In the genomic region with DNA sequence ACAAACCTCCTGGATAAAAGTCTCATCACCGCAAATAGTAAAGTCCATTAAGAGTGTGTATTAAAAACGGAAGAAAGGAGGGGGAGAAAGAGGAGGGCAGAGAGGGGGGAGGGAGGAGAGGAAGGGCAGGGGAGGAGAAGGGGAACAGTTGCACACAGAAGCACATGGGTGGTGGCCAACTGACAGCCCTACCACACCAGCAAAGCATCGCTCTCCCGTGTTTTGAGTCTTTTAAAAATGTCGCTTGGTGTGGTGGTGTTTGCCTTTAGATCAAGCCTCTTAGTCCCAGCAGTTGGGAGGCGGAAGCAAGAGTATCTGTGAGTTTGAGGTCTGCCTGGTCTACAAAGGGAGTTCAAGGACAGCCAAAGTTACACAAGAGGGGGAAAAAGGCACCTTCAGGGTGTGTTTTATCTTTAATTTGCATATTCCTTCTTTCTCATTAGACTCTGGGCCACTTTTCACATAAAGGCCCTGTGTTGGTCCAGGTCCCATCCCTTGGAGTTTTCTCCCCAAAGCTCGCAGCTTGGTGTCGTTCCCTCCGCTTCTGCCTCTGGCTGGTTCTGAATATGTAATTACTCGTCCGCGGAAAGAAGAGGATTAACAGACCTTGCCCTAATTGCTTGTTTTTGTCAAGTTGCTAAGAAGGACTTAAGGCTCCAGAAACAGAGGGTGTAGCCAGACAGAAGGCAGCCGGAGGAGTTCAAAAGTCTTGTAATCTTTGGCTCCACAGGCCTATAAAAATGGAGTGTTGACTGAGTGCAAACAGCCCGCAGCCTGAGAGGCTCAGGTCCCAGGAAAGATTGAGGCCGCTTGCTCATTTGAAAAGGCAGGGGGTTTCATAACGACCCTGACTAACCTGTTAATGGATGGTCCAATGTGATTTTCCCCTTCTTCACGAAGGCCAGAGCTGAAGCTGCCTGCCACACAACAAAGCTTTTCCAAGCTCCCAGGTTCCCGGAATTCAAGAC, we compare ENCODE assay signal across 11 mouse cellular contexts. TPM values are rescaled to one million over a fixed set of nuclear protein-coding genes. Genes with fewer than 3 reads are reported as not detected.
DNase-seq lines count a peak whose midpoint lies in the region; ATAC-seq and TF ChIP-seq lines count a peak whose summit lies in the region.
"Had no signal": no experiment of that assay in that cellular context is flagged by ENCODE, and none has a peak within 500 bp of the region (broad histone marks: within the 10 kb centered on the region; RNA-seq: fewer than 3 reads in every experiment).

No protein-coding gene starts in this region.

- H3K27ac ChIP-seq in hindbrain, embryonic 14.5 days = no peak overlapping the region
- H3K27ac ChIP-seq in lung, postnatal 0 days (ENCODE audit: low read length) = peak overlapping the region; percentile 91
- H3K27ac ChIP-seq: embryonic facial prominence, embryonic 12.5 days; macrophage had no signal

- H3K9ac ChIP-seq in hindbrain, embryonic 14.5 days = no peak overlapping the region
- 0 out of 2 replicates have a peak overlapping the region, but pooled peaks have one; percentile 16 for H3K9ac ChIP-seq in lung, postnatal 0 days (replicated peaks; ENCODE audit: low read depth)
- H3K9ac ChIP-seq: embryonic facial prominence, embryonic 12.5 days had no signal

- peak; percentile 31; the same call in 1 of the 2 replicates for ATAC-seq in hindbrain, embryonic 14.5 days (ENCODE audit: low FRiP score)
- peak; percentile 87 for ATAC-seq in lung, postnatal 0 days

- peak overlapping the region; percentile 7; the same call in 1 of the 2 replicates for H3K4me2 ChIP-seq in hindbrain, embryonic 14.5 days (replicated peaks)
- H3K4me2 ChIP-seq in lung, postnatal 0 days (replicated peaks; ENCODE audit: low read depth, low read length) = peak overlapping the region; percentile 30; the same call in 1 of the 2 replicates
- H3K4me2 ChIP-seq: embryonic facial prominence, embryonic 12.5 days had no signal

- DNase-seq in urinary bladder, postnatal 14 days (ENCODE audit: low spot score) = peak; percentile 52
- no peak for DNase-seq in urinary bladder, postnatal 10 days (ENCODE audit: low spot score)
- peak; percentile 39 for DNase-seq in hindbrain, embryonic 14.5 days (ENCODE audit: low spot score)
- peak; percentile 89 for DNase-seq in lung, postnatal 0 days (ENCODE audit: low spot score)
- peak; percentile 28 to 35 for DNase-seq in urinary bladder, postnatal 36 days (ENCODE audit: low spot score in 2 of 2)
- DNase-seq in adrenal gland, adult 8-10 months = no peak
- DNase-seq in layer of hippocampus, postnatal 14 days (ENCODE audit: low spot score in 2 of 2) = no peak
- no peak for DNase-seq in adrenal gland, adult (ENCODE audit: inconsistent age in 2 of 2, low spot score in 1 of 2)

- H3K36me3 ChIP-seq in hindbrain, embryonic 14.5 days (replicated peaks; ENCODE audit: control insufficient read depth, insufficient read depth) = no peaks in the 10 kb centered on the region
- H3K36me3 ChIP-seq in lung, postnatal 0 days (ENCODE audit: insufficient read depth, low read length) = no peaks in the 10 kb centered on the region
- H3K36me3 ChIP-seq: embryonic facial prominence, embryonic 12.5 days; G1E had no signal

- no peaks in the 10 kb centered on the region for H3K9me3 ChIP-seq in hindbrain, embryonic 14.5 days (ENCODE audit: control insufficient read depth, low read length)
- no peaks in the 10 kb centered on the region for H3K9me3 ChIP-seq in lung, postnatal 0 days (ENCODE audit: low read length)
- H3K9me3 ChIP-seq: embryonic facial prominence, embryonic 12.5 days had no signal

- 0 out of 2 replicates have a peak, but pooled peaks cover 9% of the 10 kb centered on the region for H3K4me1 ChIP-seq in hindbrain, embryonic 14.5 days (replicated peaks; ENCODE audit: control insufficient read depth, insufficient read depth, low read length)
- H3K4me1 ChIP-seq in lung, postnatal 0 days (ENCODE audit: insufficient read depth, low read depth, low read length) = peaks cover 5% of the 10 kb centered on the region; the same call in 1 of the 2 replicates

- H3K27me3 ChIP-seq in hindbrain, embryonic 14.5 days (ENCODE audit: control insufficient read depth, insufficient read depth, low read length) = no peaks in the 10 kb centered on the region
- H3K27me3 ChIP-seq in lung, postnatal 0 days (replicated peaks; ENCODE audit: insufficient read depth, low read length) = no peaks in the 10 kb centered on the region
- H3K27me3 ChIP-seq: embryonic facial prominence, embryonic 12.5 days had no signal

- peak; percentile 79 for TF ChIP-seq EP300 in lung, postnatal 0 days (IDR thresholded peaks at IDR 0.05)

- H3K4me3 ChIP-seq in hindbrain, embryonic 14.5 days (replicated peaks; ENCODE audit: low read length) = no peak overlapping the region
- no peak overlapping the region for H3K4me3 ChIP-seq in lung, postnatal 0 days (ENCODE audit: low read depth, low read length)
- H3K4me3 ChIP-seq: embryonic facial prominence, embryonic 12.5 days had no signal

- 19% methylated on average over 18 of the region's 18 CpGs for WGBS in hindbrain, embryonic 14.5 days
- WGBS in lung, postnatal 0 days = 30% methylated on average over 18 of the region's 18 CpGs

- TF ChIP-seq CTCF in lung, postnatal 0 days (IDR thresholded peaks at IDR 0.05) = no peak

RNA-seq across cellular contexts. Expression of gene Dusp6, which starts 35.6 kb away (rescaled TPM):
- 28.4 and 33.0 TPM in 2 replicates for polyA plus RNA-seq in hindbrain, embryonic 14.5 days (2014; fragmentation: Nextera tagmentation; extraction: Ambion mirVana)
- 49.7 and 63.2 TPM in 2 replicates for polyA plus RNA-seq in lung, postnatal 0 days (2015; fragmentation: Nextera tagmentation; extraction: Ambion mirVana)
- total RNA-seq in adrenal gland, adult 8-10 months (2022) = 100 to 1,000 TPM in 3 of 4 experiments, 10 to 100 TPM in 1; 88.6 to 238 (median 129) TPM
- total RNA-seq in layer of hippocampus, postnatal 14 days (2021) = 10 to 100 TPM; 75.7 to 83.9 TPM
- polyA plus RNA-seq: G1E had no signal

Comparison
In these comparisons a context has a peak if more than half of its experiments do, and no peak if none do; other contexts are left out.
1. DNase-seq: peak in urinary bladder, postnatal 14 days (single experiment), hindbrain, embryonic 14.5 days (single experiment), lung, postnatal 0 days (single experiment) and urinary bladder, postnatal 36 days (2 of 2); none in urinary bladder, postnatal 10 days (single experiment), adrenal gland, adult 8-10 months (single experiment), layer of hippocampus, postnatal 14 days (0 of 2) and adrenal gland, adult (0 of 2).